Mouse (Mus musculus) splenic B cell, adult 2 months (primary cell): ENCODE measurements around the gene Gck.
A peak's percentile ranks its signal among the peaks of the same experiment; 100 is the strongest.
"Not testable (repeated sequence)": the region's sequence is repeated elsewhere in the genome, so short reads cannot be mapped to it uniquely, and the experiment has no call there.

ENCODE experiments used
- DNase-seq: peaks from one replicate; pipeline ENCODE4 v3.0.0-alpha.2; 2011; ENCODE audit warnings: low read depth, low spot score
- H3K27me3 ChIP-seq: 2 replicates; pipeline ENCODE4 v1.6.1; 2012; ENCODE audit warnings: mild to moderate bottlenecking, low read length, moderate library complexity, mixed read lengths; ENCODE audit not compliant: control insufficient read depth, poor library complexity, insufficient read depth, severe bottlenecking
- H3K36me3 ChIP-seq: 2 replicates; pipeline ENCODE4 v1.6.1; 2012; ENCODE audit warnings: mild to moderate bottlenecking, low read length, moderate library complexity, mixed read lengths; ENCODE audit not compliant: control insufficient read depth, poor library complexity, insufficient read depth, severe bottlenecking

Gck gene

DNA sequence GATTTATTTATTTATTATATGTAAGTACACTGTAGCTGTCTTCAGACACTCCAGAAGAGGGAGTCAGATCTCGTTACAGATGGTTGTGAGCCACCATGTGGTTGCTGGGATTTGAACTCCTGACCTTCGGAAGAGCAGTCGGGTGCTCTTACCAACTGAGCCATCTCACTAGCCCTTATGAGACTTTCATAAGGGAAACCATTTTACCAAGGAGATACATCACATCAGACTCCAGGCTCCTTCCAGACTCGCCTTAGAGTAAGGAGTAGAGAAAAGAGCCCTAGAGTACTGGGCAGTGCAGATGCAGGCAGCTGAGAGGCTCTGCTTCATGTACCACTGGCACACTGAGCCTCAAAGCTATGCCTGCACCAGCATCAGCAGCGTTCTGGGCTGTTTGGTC, 61.3 kb downstream of the Gck start:
- H3K27me3 ChIP-seq, H3K36me3 ChIP-seq, DNase-seq: not testable (repeated sequence)

DNA sequence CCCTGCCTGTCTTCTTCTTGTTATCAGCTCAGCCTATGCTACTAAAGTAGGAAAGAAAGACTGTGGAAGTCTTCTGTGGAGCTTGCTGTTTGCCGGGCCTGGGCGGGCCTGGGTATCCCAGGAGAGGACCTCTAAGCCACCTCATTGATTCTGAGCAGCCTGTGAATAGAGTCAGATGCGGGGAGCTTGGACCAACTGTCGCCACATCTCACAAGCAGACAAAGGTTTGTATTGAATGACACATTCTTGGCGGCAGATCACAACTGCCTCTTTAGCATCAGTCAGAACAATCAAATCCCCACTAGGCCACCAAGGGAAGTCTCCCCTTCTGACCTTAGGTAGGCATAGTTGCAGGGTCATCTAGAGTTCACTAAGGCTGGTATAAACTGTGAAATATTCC, 62.6 kb downstream of the Gck start:
- H3K27me3 ChIP-seq, result no peaks in the 10 kb centered on the region
- DNase-seq, result no peak
- no peaks in the 10 kb centered on the region for H3K36me3 ChIP-seq

DNA sequence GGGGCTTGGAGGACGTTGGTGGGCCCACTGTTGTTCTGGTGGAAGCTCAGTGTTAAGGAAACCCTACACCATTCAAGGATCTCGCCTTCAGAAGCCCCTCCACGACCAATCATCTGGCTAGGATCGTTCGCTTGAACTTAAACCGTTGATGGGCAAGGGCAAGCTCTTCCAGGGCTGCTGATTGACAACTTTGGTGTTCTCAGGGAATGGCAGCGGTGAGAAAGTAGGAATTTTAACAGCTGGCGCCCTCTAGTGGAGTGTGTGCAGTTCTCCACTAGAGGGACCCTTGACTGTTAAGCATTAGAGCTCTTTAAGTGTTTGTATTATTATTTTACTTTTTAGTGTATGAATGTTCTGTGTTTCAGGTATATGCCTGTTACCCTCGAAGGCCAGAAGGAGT, 63.7 kb downstream of the Gck start:
- no peaks in the 10 kb centered on the region for H3K36me3 ChIP-seq
- peak; percentile 77 for DNase-seq
- no peaks in the 10 kb centered on the region for H3K27me3 ChIP-seq

DNA sequence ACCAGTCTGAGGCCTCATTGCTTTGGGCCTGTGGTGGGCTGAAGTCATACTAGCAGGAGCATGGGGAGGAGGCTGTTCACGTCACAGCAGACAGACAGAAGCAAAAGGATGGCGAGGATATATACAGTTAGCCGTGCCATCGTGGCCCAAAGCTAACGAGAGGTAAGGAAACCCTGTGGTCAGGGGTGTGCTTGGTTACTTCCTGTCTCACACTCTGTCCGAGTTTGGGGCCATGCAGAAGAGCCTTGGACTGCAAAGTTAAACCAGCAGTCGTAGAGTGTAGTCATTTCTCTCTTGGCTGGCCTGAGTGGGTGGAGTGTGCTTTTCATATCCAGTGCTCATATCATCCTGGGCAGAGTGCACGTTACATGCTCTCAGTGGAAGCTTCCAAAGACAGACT, 67.4 kb downstream of the Gck start:
- no peaks in the 10 kb centered on the region for H3K36me3 ChIP-seq
- no peaks in the 10 kb centered on the region for H3K27me3 ChIP-seq
- no peak for DNase-seq

DNA sequence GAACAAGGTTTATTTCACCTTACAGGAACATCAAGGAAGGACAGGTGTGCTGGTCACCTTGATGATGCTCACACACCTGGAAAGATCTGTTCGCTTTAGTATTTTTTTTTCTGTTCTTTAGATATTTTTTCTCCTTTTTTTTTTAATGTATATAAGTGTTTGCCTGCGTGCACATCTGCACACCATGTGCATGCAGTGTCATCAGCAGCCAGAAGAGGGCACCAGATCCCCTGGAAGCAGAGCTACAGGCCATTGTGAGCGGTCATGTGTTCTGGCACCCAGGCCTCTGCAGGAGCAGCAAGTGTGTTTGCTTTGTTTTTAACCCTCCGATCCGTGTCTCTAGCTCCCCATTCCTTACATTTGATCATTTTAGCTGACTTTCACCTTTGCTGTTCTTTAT, 70.0 kb downstream of the Gck start:
- Histone ChIP-seq H3K36me3 (no peaks in the 10 kb centered on the region), H3K27me3 (no peaks in the 10 kb centered on the region)
- peak; percentile 63 for DNase-seq

- Histone ChIP-seq H3K27me3 (no peaks in the 10 kb centered on the region), H3K36me3 (peaks cover 1% of the 10 kb centered on the region; the same call in 1 of the 2 replicates)
- DNase-seq, result no peak
Observed at GRCm38 (mm10) chr11:5878661-5879060, 71.2 kb downstream of the Gck start.

DNA sequence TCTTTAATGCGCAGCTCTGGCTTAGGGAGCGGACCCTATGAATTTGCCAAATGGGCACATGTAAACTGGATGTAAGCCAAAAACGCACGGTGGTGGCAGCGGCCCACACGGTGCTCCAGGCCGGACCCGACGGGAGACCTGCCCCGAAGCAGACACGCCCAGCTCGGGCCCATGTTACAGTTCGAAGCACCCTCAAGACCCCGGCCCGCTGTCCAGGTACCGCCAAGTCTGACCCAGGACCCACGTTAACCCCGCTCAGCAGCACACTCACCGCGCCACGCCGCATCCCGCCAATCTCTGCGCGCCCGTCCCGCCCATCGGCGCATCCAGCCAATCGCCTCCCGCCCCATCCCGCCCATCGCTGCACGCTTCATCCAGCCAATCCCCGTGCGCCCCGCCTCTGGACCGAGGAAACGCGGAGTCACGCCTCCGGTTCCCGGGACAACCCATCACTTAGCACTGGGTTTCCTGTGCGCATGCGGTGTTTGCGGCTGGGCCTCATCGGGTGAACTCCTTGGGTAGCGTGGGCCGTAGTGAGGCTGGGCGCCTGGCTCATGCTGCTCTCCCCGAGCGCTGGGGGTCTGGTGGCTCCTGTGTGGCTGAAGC, 71.9 kb downstream of the Gck start, which contains the start of gene Pold2:
Pold2 (minus strand) TSS at position 372 of the 606 bp plus-strand sequence.
- H3K27me3 ChIP-seq, result no peaks in the 10 kb centered on the region
- H3K36me3 ChIP-seq, result peaks cover 2% of the 10 kb centered on the region; the same call in 1 of the 2 replicates
- DNase-seq, result peak; percentile 98

- H3K27me3 ChIP-seq, result no peaks in the 10 kb centered on the region
- no peak for DNase-seq
- peaks cover 2% of the 10 kb centered on the region; the same call in 1 of the 2 replicates for H3K36me3 ChIP-seq
Observed at GRCm38 (mm10) chr11:5877421-5877820, 72.5 kb downstream of the Gck start.

DNA sequence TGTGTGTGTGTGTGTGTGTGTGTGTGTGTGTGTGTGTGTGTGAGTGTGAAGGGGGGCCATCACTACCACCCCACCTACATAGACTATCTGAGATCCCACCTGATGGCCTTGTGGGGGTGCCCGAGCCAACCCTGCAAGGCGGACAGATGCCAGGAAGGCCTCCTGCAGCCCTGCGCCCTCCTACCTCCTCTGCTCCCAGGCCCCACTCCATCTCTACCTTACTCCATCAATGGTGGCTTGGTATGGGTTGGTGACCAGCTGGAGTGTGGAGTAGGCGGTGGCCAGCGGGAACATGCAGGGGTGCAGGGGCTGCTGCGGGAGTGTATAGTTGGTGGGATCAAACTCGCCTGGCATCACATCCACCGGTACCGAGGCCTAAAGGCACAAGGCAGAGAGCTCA, 76.7 kb downstream of the Gck start:
- no peak for DNase-seq
- no peaks in the 10 kb centered on the region for H3K27me3 ChIP-seq
- peaks cover 2% of the 10 kb centered on the region; the same call in 1 of the 2 replicates for H3K36me3 ChIP-seq

DNA sequence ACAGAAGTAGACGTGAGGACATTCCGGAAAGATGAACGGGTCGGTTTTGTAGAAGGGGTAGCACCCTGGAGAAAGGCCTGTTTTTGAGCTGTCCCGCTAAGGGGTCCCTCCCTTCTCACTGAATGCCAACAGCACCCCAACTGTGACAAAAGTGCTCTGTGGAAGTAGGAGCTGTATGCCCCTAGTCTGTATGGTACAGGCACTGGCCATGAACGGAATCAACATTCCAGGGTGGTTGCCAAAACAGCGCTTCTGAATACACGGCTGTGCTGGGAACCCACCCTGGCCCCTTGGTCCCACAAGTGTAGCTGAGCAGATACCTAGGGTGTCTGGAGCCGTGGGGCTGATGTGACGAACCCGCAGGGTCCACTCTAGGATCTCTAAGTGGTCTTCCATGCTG, 77.2 kb downstream of the Gck start:
- Histone ChIP-seq H3K27me3 (no peaks in the 10 kb centered on the region), H3K36me3 (peaks cover 2% of the 10 kb centered on the region; the same call in 1 of the 2 replicates)
- no peak for DNase-seq

DNA sequence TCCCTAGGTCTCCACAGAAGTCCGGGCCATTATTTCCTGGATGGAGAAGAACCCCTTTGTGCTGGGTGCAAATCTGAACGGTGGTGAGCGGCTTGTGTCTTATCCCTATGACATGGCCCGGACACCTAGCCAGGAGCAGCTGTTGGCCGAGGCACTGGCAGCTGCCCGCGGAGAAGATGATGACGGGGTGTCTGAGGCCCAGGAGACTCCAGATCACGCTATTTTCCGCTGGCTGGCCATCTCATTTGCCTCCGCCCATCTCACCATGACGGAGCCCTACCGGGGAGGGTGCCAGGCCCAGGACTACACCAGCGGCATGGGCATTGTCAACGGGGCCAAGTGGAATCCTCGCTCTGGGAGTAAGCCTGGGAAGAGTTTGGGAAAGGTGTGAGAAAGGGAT, 79.8 kb downstream of the Gck start:
- Histone ChIP-seq H3K36me3 (peaks cover 2% of the 10 kb centered on the region; the same call in 1 of the 2 replicates), H3K27me3 (no peaks in the 10 kb centered on the region)
- DNase-seq, result no peak

GRCm38 (mm10) chr11:5869331-5869730, 80.5 kb downstream of the Gck start:
- H3K36me3 ChIP-seq, result peaks cover 2% of the 10 kb centered on the region; the same call in 1 of the 2 replicates
- no peak for DNase-seq
- no peaks in the 10 kb centered on the region for H3K27me3 ChIP-seq

GRCm38 (mm10) chr11:5868324-5868723, 81.6 kb downstream of the Gck start:
- DNase-seq, result no peak
- Histone ChIP-seq H3K36me3 (no peaks in the 10 kb centered on the region; the same call in 1 of the 2 replicates), H3K27me3 (no peaks in the 10 kb centered on the region)

DNA sequence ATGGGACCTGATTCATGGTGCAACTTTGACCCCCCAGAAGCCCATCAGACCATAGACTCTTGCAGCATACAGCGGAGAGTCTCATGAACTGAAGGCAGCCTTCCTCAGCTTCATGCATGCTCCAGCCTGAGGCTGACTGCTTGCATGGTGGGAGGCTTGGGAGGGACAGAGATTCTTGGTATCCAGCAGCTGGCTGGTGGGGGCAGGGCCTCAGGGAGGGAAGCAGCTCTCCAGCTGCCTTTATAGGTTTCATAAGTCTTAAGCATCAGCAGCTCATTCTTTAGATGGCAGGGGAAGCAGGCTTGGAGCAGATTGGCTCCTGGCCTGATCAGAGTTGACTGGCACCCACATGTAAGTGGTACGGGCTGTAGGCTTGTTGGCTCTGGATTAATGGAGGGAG, 82.7 kb downstream of the Gck start:
- Histone ChIP-seq H3K27me3 (no peaks in the 10 kb centered on the region), H3K36me3 (no peaks in the 10 kb centered on the region)
- DNase-seq, result no peak

GRCm38 (mm10) chr11:5862394-5863105, 87.3 kb downstream of the Gck start:
- Histone ChIP-seq H3K36me3 (no peaks in the 10 kb centered on the region), H3K27me3 (no peaks in the 10 kb centered on the region)
- DNase-seq, result no peak
